Comparison of ENCODE assay signal across 9 mouse cellular contexts in genomic region chr6:148444796-148445195, GRCm38 (mm10). TPM values are rescaled to one million over a fixed set of nuclear protein-coding genes. Genes with fewer than 3 reads are reported as not detected.
DNase-seq lines count a peak whose midpoint lies in the region; ATAC-seq and TF ChIP-seq lines count a peak whose summit lies in the region.
"Had no signal": no experiment of that assay in that cellular context is flagged by ENCODE, and none has a peak within 500 bp of the region (broad histone marks: within the 10 kb centered on the region; RNA-seq: fewer than 3 reads in every experiment).

No protein-coding gene starts in this region.

- no peak for ATAC-seq in kidney, embryonic 14.5 days (ENCODE audit: low FRiP score, low TSS enrichment)
- no peak for ATAC-seq in hindbrain, embryonic 12.5 days (ENCODE audit: low FRiP score)
- no peak for ATAC-seq in midbrain, embryonic 11.5 days (ENCODE audit: low FRiP score)

- H3K4me3 ChIP-seq in kidney, embryonic 14.5 days (ENCODE audit: low read length): peak overlapping the region; percentile 68
- peak overlapping the region; percentile 99 for H3K4me3 ChIP-seq in cortical plate, adult 2 months (ENCODE audit: insufficient read depth, low read length)
- peak overlapping the region; percentile 72 for H3K4me3 ChIP-seq in hindbrain, embryonic 12.5 days
- H3K4me3 ChIP-seq in midbrain, embryonic 11.5 days (ENCODE audit: low read depth, low read length): peak overlapping the region; percentile 50

- H3K27ac ChIP-seq in kidney, embryonic 14.5 days (ENCODE audit: low read depth, low read length): no peak overlapping the region
- peak overlapping the region; percentile 94 for H3K27ac ChIP-seq in cortical plate, adult 2 months (ENCODE audit: insufficient read depth, low read length)
- H3K27ac ChIP-seq in hindbrain, embryonic 12.5 days: no peak overlapping the region
- no peak overlapping the region for H3K27ac ChIP-seq in midbrain, embryonic 11.5 days (ENCODE audit: low read depth, low read length)

- TF ChIP-seq CTCF in cortical plate, adult 2 months (IDR thresholded peaks at IDR 0.05; ENCODE audit: extremely low read depth, insufficient read depth, low read length): no peak

- no peak for DNase-seq in kidney, postnatal 10 days
- no peak for DNase-seq in midbrain, embryonic 11.5 days (ENCODE audit: low spot score, missing footprints)
- no peak for DNase-seq in retina, embryonic 14.5 days (ENCODE audit: low spot score)
- DNase-seq in adipocyte (ENCODE audit: low spot score): no peak
- DNase-seq in embryo, embryonic 11 days: no peak

- no peak for TF ChIP-seq POLR2A in cortical plate, adult 2 months (IDR thresholded peaks at IDR 0.05; ENCODE audit: extremely low read depth, insufficient read depth, low read length)

- peak overlapping the region; percentile 69 for H3K9ac ChIP-seq in kidney, embryonic 14.5 days (ENCODE audit: low read depth, low read length)
- peak overlapping the region; percentile 71 for H3K9ac ChIP-seq in hindbrain, embryonic 12.5 days
- peak overlapping the region; percentile 60 for H3K9ac ChIP-seq in midbrain, embryonic 11.5 days (ENCODE audit: low read length)

- peaks cover 3% of the 10 kb centered on the region; the same call in 1 of the 2 replicates for H3K9me3 ChIP-seq in kidney, embryonic 14.5 days (ENCODE audit: control insufficient read depth, low read length)
- 0 out of 2 replicates have a peak, but pooled peaks cover 3% of the 10 kb centered on the region for H3K9me3 ChIP-seq in hindbrain, embryonic 12.5 days (replicated peaks)
- no peaks in the 10 kb centered on the region; the same call in 1 of the 2 replicates for H3K9me3 ChIP-seq in midbrain, embryonic 11.5 days (ENCODE audit: control insufficient read depth, low read length)

- H3K36me3 ChIP-seq in kidney, embryonic 14.5 days (ENCODE audit: control insufficient read depth, insufficient read depth, low read length): no peaks in the 10 kb centered on the region
- H3K36me3 ChIP-seq in hindbrain, embryonic 12.5 days: no peaks in the 10 kb centered on the region
- no peaks in the 10 kb centered on the region for H3K36me3 ChIP-seq in midbrain, embryonic 11.5 days (ENCODE audit: control insufficient read depth, insufficient read depth, low read length)
- H3K36me3 ChIP-seq: G1E had no signal

- peaks cover 25% of the 10 kb centered on the region for H3K27me3 ChIP-seq in kidney, embryonic 14.5 days (ENCODE audit: control insufficient read depth, insufficient read depth, low read length)
- H3K27me3 ChIP-seq in hindbrain, embryonic 12.5 days: peaks cover 54% of the 10 kb centered on the region
- H3K27me3 ChIP-seq in midbrain, embryonic 11.5 days (ENCODE audit: control insufficient read depth, insufficient read depth, low read length): peaks cover 32% of the 10 kb centered on the region

- H3K4me1 ChIP-seq in kidney, embryonic 14.5 days (ENCODE audit: control insufficient read depth, insufficient read depth, low read length): peaks cover 12% of the 10 kb centered on the region
- H3K4me1 ChIP-seq in cortical plate, adult 2 months (ENCODE audit: control insufficient read depth, insufficient read depth, low read length): peaks cover 1% of the 10 kb centered on the region; the same call in 1 of the 2 replicates
- peaks cover 19% of the 10 kb centered on the region for H3K4me1 ChIP-seq in hindbrain, embryonic 12.5 days
- H3K4me1 ChIP-seq in midbrain, embryonic 11.5 days (ENCODE audit: control insufficient read depth, insufficient read depth, low read length): peaks cover 12% of the 10 kb centered on the region

- peak overlapping the region; percentile 82 for H3K4me2 ChIP-seq in kidney, embryonic 14.5 days (replicated peaks; ENCODE audit: low read depth, low read length)
- H3K4me2 ChIP-seq in hindbrain, embryonic 12.5 days (replicated peaks): peak overlapping the region; percentile 95
- peak overlapping the region; percentile 84 for H3K4me2 ChIP-seq in midbrain, embryonic 11.5 days

- WGBS in kidney, embryonic 14.5 days: 5% methylated on average over 9 of the region's 9 CpGs
- 4% methylated on average over 9 of the region's 9 CpGs for WGBS in hindbrain, embryonic 12.5 days
- 3% methylated on average over 9 of the region's 9 CpGs for WGBS in midbrain, embryonic 11.5 days

RNA-seq across cellular contexts. Expression of gene Tmtc1, which starts 0.6 kb away (rescaled TPM):
- polyA plus RNA-seq in kidney, embryonic 14.5 days (2014; fragmentation: Nextera tagmentation; extraction: Ambion mirVana): 1.4 and 2.5 TPM in 2 replicates
- 30.4 and 35.2 TPM in 2 replicates for polyA plus RNA-seq in cortical plate, adult 2 months (2012; rRNA removed)
- polyA plus RNA-seq in hindbrain, embryonic 12.5 days (2016; fragmentation: Nextera tagmentation; extraction: Ambion mirVana): 2.0 and 3.0 TPM in 2 replicates
- polyA plus RNA-seq in midbrain, embryonic 11.5 days (2014; fragmentation: Nextera tagmentation; extraction: Ambion mirVana): 0.98 and 1.0 TPM in 2 replicates
- polyA plus RNA-seq: G1E had no signal
